In genomic region chr16:22264962-22265848, GRCm38 (mm10) we compare ENCODE assay signal across 8 mouse cellular contexts. TPM values are rescaled to one million over a fixed set of nuclear protein-coding genes. Genes with fewer than 3 reads are reported as not detected.
DNase-seq lines count a peak whose midpoint lies in the region; ATAC-seq and TF ChIP-seq lines count a peak whose summit lies in the region.

No protein-coding gene starts in this region.

- no peaks in the 10 kb centered on the region for H3K9me3 ChIP-seq in hindbrain, embryonic 13.5 days

- CTCF ChIA-PET in Patski (lab: Charles Lee): interaction anchor here (1.0 kb wide), 1 partner anchor 70 kb away, joined by 3 read pairs; no protein-coding TSS in a partner anchor

- H3K36me3 ChIP-seq in hindbrain, embryonic 13.5 days: no peaks in the 10 kb centered on the region

- ATAC-seq in Patski: peak; percentile 58
- ATAC-seq in hindbrain, embryonic 13.5 days (ENCODE audit: low FRiP score): peak; percentile 81

- TF ChIP-seq CTCF in Patski (IDR thresholded peaks at IDR 0.05): no peak

- no peak for DNase-seq in Patski (ENCODE audit: low read depth, low spot score)
- peak; percentile 96 to 97 for DNase-seq in cerebellum, postnatal 10 days
- peak; percentile 68 to 75 for DNase-seq in frontal cortex, postnatal 14 days (ENCODE audit: low spot score in 2 of 2)
- peak; percentile 78 to 81 for DNase-seq in layer of hippocampus, postnatal 36 days
- peak; percentile 82 for DNase-seq in lung, postnatal 25 days (ENCODE audit: low spot score)
- DNase-seq in retina, embryonic 14.5 days (ENCODE audit: low spot score): peak; percentile 90
- peak; percentile 78 to 84 for DNase-seq in thymus, postnatal 36 days

- POLR2A ChIA-PET in Patski (lab: Charles Lee): no interaction called here

- H3K4me3 ChIP-seq in hindbrain, embryonic 13.5 days: peak overlapping the region; percentile 97

- peak overlapping the region; percentile 99 for H3K27ac ChIP-seq in hindbrain, embryonic 13.5 days

- H3K27me3 ChIP-seq in Patski: no peaks in the 10 kb centered on the region
- H3K27me3 ChIP-seq in hindbrain, embryonic 13.5 days: no peaks in the 10 kb centered on the region

- H3K4me2 ChIP-seq in hindbrain, embryonic 13.5 days: peak overlapping the region; percentile 91

- peak overlapping the region; percentile 94 for H3K9ac ChIP-seq in hindbrain, embryonic 13.5 days

- peaks cover 30% of the 10 kb centered on the region for H3K4me1 ChIP-seq in hindbrain, embryonic 13.5 days (replicated peaks)

- 0% methylated on average over 58 of the region's 81 CpGs for WGBS in hindbrain, embryonic 13.5 days

- in situ Hi-C loops in Patski (cut with MboI; ENCODE audit: low pct_unique_long_range_greater_than_20kb): loop anchor here (10.0 to 25.0 kb wide), 2 partner anchors 160 to 1553 kb away; partner anchors contain the start of genes Clcn2 and Polr2h

RNA-seq across cellular contexts. Expression of gene Tra2b, which starts 0.6 kb away (rescaled TPM):
- 108 TPM for polyA plus RNA-seq in Patski (2021)
- polyA plus RNA-seq in hindbrain, embryonic 13.5 days (2015; fragmentation: Nextera tagmentation; extraction: Ambion mirVana): 304 and 307 TPM in 2 replicates
- total RNA-seq in layer of hippocampus, postnatal 36 days (2021): 10 to 100 TPM; 80.7 to 91.2 TPM
